Mouse (Mus musculus) embryonic fibroblast, embryonic 13.5 days (primary cell): ENCODE data around the gene Ssb. TPM values are rescaled to one million over a fixed set of nuclear protein-coding genes. Genes with fewer than 3 reads are reported as not detected.
A peak's percentile ranks its signal among the peaks of the same experiment; 100 is the strongest.

ENCODE experiments used
- H3K27ac ChIP-seq: 2 replicates; pipeline ENCODE4 v1.5.1; 2012; ENCODE audit warnings: low read length, control low read depth, inconsistent platforms; ENCODE audit not compliant: insufficient read depth
- H3K4me1 ChIP-seq: 2 replicates; pipeline ENCODE4 v1.6.1; 2011; ENCODE audit warnings: low read length; ENCODE audit not compliant: control insufficient read depth, insufficient read depth
- H3K4me3 ChIP-seq: 2 replicates; pipeline ENCODE4 v1.5.1; 2011; ENCODE audit warnings: mild to moderate bottlenecking, control low read depth, low read length; ENCODE audit not compliant: insufficient read depth
- CTCF ChIP-seq: IDR thresholded peaks from 2 replicates; pipeline ENCODE4 v1.5.1; 2011; ENCODE audit warnings: mild to moderate bottlenecking, control low read depth, low read length, moderate library complexity, borderline replicate concordance; ENCODE audit not compliant: insufficient read depth
- POLR2A ChIP-seq: IDR thresholded peaks from 2 replicates; pipeline ENCODE4 v1.6.1; 2011; ENCODE audit warnings: low read depth, mild to moderate bottlenecking, control low read depth, low read length, moderate library complexity
- polyA plus RNA-seq: library from polyadenylated mRNA; stranded (reverse); fragments of >200 nt; gene quantifications from 2 replicates; pipeline ENCODE4 v1.2.4, GENCODE M21; 2011; ENCODE audit warnings: low read depth; ENCODE audit not compliant: missing spikeins, insufficient read length

Gene Ssb
- polyA plus RNA-seq, result 259 and 260 TPM in 2 replicates

DNA sequence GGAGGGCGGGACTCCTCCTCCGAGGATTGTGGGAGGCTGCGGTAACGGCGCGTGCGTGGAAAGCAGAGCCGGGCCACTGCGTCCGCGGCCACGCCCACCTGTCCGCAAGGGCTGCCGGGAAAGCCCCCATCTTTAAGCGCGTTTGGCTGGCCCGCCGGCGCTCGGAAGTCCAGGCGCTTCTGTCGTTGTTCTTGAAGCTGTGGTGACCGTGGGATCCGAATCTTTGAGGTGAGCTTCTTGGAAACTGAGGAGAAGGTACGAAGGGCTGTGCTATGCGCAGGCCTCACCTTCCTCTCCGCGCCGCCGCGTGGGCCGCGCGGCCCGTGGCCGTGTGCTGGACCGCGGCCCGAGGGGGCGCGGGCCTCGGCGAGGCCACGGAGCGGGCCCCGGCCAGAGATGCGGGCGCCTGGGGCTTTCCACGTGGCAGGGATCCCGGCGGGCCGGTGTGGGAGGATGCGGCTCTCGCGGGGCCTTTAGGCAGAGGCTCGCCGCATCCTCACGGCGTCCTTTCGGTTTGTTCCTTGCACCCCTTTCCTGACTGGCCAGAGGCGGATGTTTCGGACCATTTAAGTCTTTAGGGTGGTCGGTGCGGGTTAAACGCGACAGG is at the start of gene Ssb:
TSS of gene Ssb (plus strand) at position 78 of the 607 bp plus-strand sequence.
- H3K4me1 ChIP-seq, result no peaks in the 10 kb centered on the region
- peak within 1 kb of the TSS; percentile 85 for H3K4me3 ChIP-seq
- peak within 1 kb of the TSS; percentile 80 for H3K27ac ChIP-seq
- TF ChIP-seq CTCF (no peak), POLR2A (peak; percentile 90)

DNA sequence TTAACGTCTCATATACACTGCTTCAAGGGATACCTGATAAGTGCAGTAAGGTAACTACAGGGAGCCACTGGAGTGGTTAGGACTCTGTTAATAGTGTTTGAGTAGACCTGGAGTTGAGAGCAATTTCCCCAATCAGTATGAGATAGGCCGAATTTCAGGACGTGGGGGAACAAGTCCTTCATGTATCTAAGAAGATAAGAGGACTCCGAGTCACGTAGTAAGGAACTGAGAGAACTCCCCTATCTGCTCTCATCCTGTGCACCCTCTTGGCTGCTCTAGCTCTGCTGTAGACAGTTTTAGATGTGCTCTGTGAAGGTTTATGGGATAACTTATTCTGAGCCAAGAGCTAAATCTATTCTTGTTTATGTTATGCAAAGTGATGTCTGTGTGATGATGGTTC is 44.8 kb upstream of the Ssb start:
- no peak overlapping the region for H3K27ac ChIP-seq

DNA sequence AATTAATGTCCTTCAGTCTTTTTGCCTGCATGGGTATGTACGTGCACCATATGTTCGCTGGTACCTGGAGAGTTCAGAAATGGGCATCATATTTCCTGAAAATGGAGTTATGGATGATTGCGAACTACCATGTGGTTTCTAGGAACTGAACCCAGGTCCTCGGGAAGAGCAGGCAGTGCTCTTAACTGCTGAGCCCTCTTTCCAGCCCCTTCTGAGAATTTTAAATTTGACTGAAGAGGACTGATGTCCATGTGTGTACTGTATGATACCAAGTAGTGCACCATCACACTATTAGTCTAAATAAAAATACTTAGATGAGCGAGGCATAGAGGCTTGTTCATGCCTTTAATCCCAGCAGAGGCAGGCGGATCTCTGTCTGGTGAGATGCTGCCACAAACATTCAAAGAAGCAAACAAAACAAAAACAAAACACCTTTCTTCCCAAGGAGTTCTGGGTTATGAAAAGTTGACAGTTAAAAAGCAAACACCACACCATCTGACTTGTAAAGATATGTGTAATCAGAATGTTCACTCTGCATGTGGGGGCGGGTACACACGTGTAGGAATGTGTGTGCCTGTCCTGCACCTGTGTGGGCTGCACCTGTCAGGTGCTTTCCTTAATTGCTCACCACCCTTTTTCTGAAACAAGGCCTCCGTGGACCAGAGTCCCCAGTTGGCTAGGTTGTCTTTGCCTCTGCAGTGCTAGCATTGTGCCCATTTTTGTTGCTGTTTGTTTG is 42.8 kb upstream of the Ssb start:
- Histone ChIP-seq H3K4me1 (no peaks in the 10 kb centered on the region), H3K4me3 (no peak overlapping the region), H3K27ac (no peak overlapping the region)
- TF ChIP-seq CTCF (no peak), POLR2A (no peak)

More for the DNA sequence above, 44.8 kb upstream of the Ssb start:
- Histone ChIP-seq H3K4me1 (no peaks in the 10 kb centered on the region), H3K4me3 (no peak overlapping the region)
- no peak for TF ChIP-seq POLR2A
- TF ChIP-seq CTCF, result no peak

DNA sequence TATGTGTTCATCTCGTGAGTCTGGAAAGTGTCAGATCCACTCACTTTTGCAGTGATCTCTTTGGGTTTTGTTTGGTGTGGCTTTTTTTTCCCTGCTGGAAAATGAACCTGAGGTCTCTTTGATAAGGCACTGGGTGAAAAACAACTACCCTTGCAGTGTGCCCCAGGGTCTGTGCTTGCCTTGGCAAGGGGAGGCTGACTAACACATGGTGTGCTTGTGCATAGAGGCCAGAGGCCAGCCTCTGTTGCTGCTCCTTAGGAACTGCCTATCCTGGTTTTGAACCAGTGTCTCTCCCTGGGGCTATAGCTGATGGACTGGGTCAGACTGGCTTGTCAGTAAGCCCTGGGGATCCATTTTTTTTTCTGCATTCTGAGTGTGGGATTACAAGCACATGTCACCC is 41.2 kb upstream of the Ssb start:
- no peak for TF ChIP-seq POLR2A
- H3K27ac ChIP-seq, result no peak overlapping the region

DNA sequence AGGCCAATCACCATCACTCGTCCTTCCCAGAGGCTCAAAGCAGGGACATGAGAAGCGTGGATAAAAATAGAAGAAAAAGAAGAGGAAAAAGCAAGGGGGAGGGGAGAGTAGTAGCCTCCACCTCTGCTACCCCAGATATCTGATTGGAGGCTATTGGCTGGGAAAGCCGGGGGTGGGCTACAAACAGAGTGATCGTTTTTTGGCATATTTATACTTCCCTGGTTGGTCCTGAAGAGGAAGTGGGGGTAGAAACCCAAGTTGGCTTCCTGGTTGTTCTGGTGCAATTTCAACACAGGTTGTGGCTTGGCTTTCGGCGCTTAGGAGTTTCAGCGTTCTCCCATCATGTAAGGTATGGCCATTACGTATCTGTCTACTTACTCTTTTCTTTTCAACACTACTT is 39.7 kb upstream of the Ssb start, which contains the start of gene Klhl23:
TSS of gene Klhl23 (plus strand) at position 234 of the 400 bp plus-strand sequence.
- no peak within 1 kb of the TSS for H3K27ac ChIP-seq
- peak within 1 kb of the TSS; percentile 56 for H3K4me3 ChIP-seq
- no peaks in the 10 kb centered on the region; the same call in 1 of the 2 replicates for H3K4me1 ChIP-seq
- TF ChIP-seq POLR2A (peak; percentile 22; the same call in 1 of the 2 replicates), CTCF (no peak)

More for the DNA sequence above, 41.2 kb upstream of the Ssb start:
- Histone ChIP-seq H3K4me1 (no peaks in the 10 kb centered on the region; the same call in 1 of the 2 replicates), H3K4me3 (no peak overlapping the region)

DNA sequence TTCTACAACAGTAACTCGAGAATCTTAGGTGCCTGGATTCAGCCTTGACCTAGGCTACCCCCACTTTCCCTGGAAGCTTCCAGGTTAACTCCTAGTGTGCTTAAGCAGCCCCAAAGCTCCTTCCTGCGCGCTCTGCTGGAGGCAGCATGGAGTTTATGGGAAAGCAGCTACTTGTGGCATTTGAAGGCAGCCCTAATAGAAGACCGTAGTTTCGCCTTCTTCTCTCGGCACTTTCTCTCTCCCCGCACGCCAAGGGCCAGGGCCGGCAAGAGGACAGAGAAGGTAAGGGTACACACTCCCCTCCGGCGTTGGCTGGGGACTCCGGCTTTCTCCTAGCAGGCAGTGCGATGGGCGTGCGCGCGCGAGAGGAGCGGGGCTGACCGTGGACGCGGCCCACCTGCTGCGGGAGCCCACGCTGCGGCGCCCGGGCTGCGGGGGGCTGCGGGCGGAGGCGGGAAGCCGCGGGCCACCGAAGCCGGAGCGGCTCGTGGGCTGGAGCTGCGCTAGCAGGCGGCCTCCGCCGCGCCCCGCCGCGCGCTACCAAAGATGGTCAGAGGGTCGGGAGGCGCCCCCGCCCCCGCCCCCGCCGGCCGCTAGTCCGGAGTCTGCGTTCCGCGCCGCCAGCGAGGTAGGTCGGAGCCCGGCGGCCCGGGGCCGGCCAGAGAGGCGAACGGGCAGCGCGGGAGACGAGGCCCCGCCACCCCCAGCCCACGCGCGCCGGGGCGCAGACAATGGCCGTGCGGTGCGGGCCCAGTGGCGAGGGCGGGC is 38.8 kb upstream of the Ssb start:
- peak; percentile 45 for TF ChIP-seq POLR2A
- no peak for TF ChIP-seq CTCF
- H3K27ac ChIP-seq, result no peak overlapping the region
- no peaks in the 10 kb centered on the region; the same call in 1 of the 2 replicates for H3K4me1 ChIP-seq

DNA sequence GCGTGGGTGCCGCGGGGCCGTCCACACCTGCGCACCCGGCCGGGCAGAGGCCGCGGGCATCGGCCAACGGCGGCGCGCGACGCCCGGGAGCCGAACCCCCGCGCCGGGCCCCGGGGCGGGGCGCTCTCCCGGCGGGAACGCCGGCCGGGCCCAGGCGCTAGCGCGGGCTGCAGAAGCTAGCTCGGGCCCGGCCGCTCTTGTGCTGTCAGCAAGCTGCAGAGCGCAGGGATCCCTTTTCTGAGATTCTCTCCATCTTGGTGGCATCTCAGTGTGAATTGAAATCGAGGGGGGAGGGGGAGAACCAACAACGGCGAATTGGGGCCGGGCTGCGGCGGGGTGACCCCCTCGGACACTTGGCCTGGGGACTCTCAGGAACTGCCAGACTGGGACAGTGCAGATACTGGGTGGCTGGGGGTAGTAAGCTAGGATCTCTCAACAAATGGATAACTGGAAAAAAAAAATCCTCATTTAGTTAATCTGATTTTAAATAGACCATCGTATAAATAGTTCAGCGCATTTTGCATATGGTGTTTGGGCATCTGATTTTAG is 38.2 kb upstream of the Ssb start:
- Histone ChIP-seq H3K4me3 (peak overlapping the region; percentile 56), H3K27ac (no peak overlapping the region), H3K4me1 (no peaks in the 10 kb centered on the region; the same call in 1 of the 2 replicates)
- TF ChIP-seq POLR2A (no peak), CTCF (no peak)

More for the DNA sequence above, 38.8 kb upstream of the Ssb start:
- peak overlapping the region; percentile 56 for H3K4me3 ChIP-seq

DNA sequence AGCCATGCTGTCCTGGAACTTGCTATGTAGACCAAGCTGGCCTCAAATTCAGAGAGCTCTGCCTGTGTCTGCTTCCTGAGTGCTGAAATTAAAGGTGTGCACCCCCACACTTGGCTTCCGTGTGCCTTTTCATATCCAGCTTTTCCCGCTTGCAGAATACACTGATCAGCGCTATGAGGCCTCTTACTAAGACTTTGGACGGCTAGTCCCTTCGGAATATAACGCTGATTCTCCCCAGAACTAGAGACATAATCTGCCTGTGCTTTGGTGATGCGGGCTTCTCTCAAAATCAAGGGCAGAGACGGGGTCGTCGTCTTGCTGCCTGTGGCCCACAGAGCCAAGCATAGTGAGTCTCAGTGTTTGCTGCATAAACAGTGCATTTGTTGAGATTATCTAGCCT is 35.5 kb upstream of the Ssb start:
- Histone ChIP-seq H3K27ac (no peak overlapping the region), H3K4me1 (no peaks in the 10 kb centered on the region; the same call in 1 of the 2 replicates), H3K4me3 (no peak overlapping the region)
- TF ChIP-seq CTCF, result no peak
- TF ChIP-seq POLR2A, result no peak

DNA sequence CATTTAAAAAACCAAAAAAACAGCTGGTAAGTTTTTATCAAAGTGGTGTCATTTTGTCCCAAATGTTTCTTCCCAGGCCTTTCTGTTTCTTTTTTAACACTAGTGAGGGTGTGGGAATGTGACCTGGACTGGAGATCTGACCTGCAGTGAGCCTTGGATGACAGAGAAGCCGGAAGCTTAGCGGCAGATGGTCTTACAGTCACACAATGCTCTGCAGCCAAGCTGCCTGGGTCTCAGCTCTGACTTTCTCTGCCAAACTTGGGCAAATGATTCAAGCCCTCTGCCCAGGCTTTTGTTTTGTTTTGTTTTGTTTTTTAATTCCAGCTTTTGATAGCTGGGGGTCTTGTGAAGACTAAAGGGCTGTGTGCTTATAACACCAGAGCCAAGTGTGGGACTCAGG is 35.0 kb upstream of the Ssb start:
- TF ChIP-seq CTCF (no peak), POLR2A (no peak)
- no peaks in the 10 kb centered on the region; the same call in 1 of the 2 replicates for H3K4me1 ChIP-seq
- no peak overlapping the region for H3K27ac ChIP-seq
- no peak overlapping the region for H3K4me3 ChIP-seq

DNA sequence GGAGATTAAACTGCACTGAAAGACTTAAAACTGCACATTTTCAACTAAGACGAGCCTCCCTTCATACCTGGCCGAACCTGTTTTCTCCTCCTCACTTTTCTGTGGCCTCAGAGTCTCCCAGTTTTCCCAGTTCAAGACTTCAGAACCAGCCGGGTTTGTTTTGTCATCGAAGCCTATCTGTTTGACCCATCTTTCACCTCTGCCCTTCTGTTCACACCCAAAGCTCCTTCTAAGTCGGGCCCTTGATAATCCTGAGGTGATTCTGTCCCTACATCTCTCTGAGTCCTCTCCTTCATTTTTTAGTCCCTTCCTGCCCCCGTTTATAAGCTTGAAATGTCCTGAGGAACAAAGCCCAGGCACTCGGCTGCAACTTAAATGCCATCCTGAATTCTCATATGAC is 33.3 kb upstream of the Ssb start:
- H3K27ac ChIP-seq, result no peak overlapping the region
- H3K4me1 ChIP-seq, result no peaks in the 10 kb centered on the region; the same call in 1 of the 2 replicates
- no peak overlapping the region for H3K4me3 ChIP-seq
- no peak for TF ChIP-seq CTCF
- TF ChIP-seq POLR2A, result no peak
